Mouse (Mus musculus) testis, adult 2 months (tissue): Measurements from ENCODE around the gene B3gnt6. TPM values are rescaled to one million over a fixed set of nuclear protein-coding genes. Genes with fewer than 3 reads are reported as not detected.

Experiments used
- H3K27ac ChIP-seq: fragments of 200-500 bp; 2 replicates; pipeline ENCODE4 v1.5.1; 2012; ENCODE audit warnings: low read depth, low read length; ENCODE audit not compliant: control insufficient read depth, insufficient read depth
- H3K27me3 ChIP-seq: fragments of 200-500 bp; 2 replicates; pipeline ENCODE4 v1.6.1; 2012; ENCODE audit warnings: mild to moderate bottlenecking, low read length, moderate library complexity; ENCODE audit not compliant: control insufficient read depth, insufficient read depth
- H3K36me3 ChIP-seq: fragments of 200-500 bp; 2 replicates; pipeline ENCODE4 v1.6.1; 2012; ENCODE audit warnings: mild to moderate bottlenecking, low read length; ENCODE audit not compliant: control insufficient read depth, insufficient read depth
- H3K4me1 ChIP-seq: fragments of 200-500 bp; 2 replicates; pipeline ENCODE4 v1.6.1; 2012; ENCODE audit warnings: low read length; ENCODE audit not compliant: control insufficient read depth, insufficient read depth
- H3K4me3 ChIP-seq: fragments of 200-500 bp; 2 replicates; pipeline ENCODE4 v1.5.1; 2012; ENCODE audit warnings: low read depth, mild to moderate bottlenecking, low read length, moderate library complexity, mixed read lengths; ENCODE audit not compliant: control insufficient read depth
- CTCF ChIP-seq: fragments of 200-500 bp; IDR thresholded peaks from 2 replicates; pipeline ENCODE4 v1.5.1; 2012; ENCODE audit warnings: low read depth, mild to moderate bottlenecking, inconsistent platforms, low read length, moderate library complexity; ENCODE audit not compliant: control insufficient read depth, insufficient read depth, insufficient replicate concordance
- POLR2A ChIP-seq: fragments of 200-500 bp; IDR thresholded peaks from 2 replicates; pipeline ENCODE4 v1.6.1; 2012; ENCODE audit warnings: low read depth, mild to moderate bottlenecking, inconsistent platforms, low read length, moderate library complexity; ENCODE audit not compliant: control insufficient read depth
- polyA plus RNA-seq: library from polyadenylated mRNA; depleted of rRNA; stranded (reverse); fragments of >200 nt; gene quantifications from 2 replicates; pipeline ENCODE4 v1.2.3, GENCODE M21; 2012

Gene B3gnt6
- polyA plus RNA-seq, 1 experiment: 0.06 TPM

DNA sequence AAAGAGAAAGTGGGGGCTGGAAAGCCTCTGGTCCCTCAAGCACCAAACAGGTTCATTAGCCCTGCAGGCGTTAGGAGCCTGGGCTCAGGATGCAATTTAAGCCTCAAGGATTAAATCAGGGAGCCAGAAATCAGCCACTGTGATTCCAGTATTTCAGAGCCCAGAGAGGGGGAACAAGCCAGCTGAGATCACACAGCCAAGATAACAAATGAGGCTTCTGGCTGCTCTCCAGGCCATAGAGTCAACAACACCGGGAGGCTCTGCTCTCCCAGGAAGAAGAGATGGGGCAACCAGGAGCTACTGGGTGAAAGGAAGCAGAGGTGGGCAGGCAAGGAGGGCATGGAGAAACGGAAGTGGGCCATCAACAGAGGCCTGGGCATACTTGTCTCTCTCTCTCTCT lies 35.6 kb downstream of the B3gnt6 start:
- no peaks in the 10 kb centered on the region for H3K27me3 ChIP-seq
- no peaks in the 10 kb centered on the region for H3K36me3 ChIP-seq
- H3K27ac ChIP-seq: no peak overlapping the region
- H3K4me1 ChIP-seq: no peaks in the 10 kb centered on the region
- TF ChIP-seq CTCF: no peak
- no peak for TF ChIP-seq POLR2A
- H3K4me3 ChIP-seq: no peak overlapping the region

DNA sequence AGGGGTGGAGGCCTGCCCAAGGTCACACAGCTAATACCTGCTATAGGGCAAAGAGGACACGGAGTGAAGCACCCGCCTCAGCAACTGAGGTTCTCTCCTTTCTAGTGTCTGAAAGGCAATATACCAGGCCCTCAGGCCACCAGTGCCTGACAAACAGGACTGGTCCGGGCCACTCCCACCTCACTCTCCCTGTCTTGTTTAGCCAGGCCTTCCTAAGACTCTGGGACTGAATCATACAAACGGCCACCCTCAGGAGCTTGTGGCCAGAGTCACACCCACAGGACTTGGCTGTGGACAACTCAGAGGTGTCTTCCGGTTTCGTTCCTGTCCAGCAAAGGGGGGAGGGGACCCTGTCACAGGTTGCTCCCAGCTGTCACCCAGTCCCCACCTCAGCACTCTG lies 37.0 kb downstream of the B3gnt6 start:
- no peaks in the 10 kb centered on the region for H3K36me3 ChIP-seq
- TF ChIP-seq POLR2A (no peak), CTCF (no peak)
- no peaks in the 10 kb centered on the region for H3K27me3 ChIP-seq
- H3K4me3 ChIP-seq: no peak overlapping the region
- H3K27ac ChIP-seq: no peak overlapping the region
- H3K4me1 ChIP-seq: no peaks in the 10 kb centered on the region

- no peak overlapping the region for H3K27ac ChIP-seq
- TF ChIP-seq POLR2A: no peak
- TF ChIP-seq CTCF: no peak
- no peaks in the 10 kb centered on the region for H3K36me3 ChIP-seq
- H3K4me3 ChIP-seq: no peak overlapping the region
- no peaks in the 10 kb centered on the region for H3K27me3 ChIP-seq
- peaks cover 5% of the 10 kb centered on the region for H3K4me1 ChIP-seq
Observed at GRCm38 (mm10) chr7:98160041-98160740, 39.1 kb downstream of the B3gnt6 start.

- Histone ChIP-seq H3K4me3 (no peak overlapping the region), H3K27ac (no peak overlapping the region), H3K36me3 (no peaks in the 10 kb centered on the region), H3K4me1 (peaks cover 5% of the 10 kb centered on the region), H3K27me3 (no peaks in the 10 kb centered on the region)
- TF ChIP-seq CTCF (no peak), POLR2A (no peak)
Observed at GRCm38 (mm10) chr7:98158481-98158880, 40.8 kb downstream of the B3gnt6 start.

DNA sequence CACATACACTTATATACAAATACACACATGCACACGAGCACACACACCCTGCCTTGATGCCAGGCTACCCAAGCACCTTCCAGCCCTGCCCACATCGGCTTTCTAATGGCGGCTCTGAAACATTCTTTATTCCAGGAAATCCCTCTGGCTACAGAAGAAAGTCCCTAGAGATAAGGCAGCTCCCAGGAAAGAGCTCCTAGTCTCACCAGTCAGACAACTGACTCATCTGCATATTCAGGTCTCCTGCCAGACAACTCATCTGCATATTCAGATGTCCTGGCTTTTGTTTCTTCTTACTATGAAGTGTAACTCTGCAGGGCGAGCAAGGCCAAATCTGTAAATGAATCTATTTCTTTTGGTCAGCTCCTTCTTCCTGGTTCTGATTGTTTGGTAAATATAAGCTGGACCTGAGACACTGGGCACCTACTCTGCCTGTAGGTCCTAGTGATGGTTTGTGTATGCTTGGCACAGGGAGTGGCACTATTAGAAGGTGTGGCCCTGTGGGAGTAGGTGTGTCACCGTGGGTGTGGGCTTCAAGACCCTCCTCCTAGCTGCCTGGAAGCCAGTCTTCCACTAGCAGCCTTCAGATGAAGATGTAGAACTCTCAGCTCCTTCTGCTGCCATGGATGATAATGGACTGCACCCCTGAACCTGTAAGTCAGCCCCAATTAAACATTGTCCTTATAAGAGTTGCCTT lies 41.5 kb downstream of the B3gnt6 start:
- Histone ChIP-seq H3K4me3 (no peak overlapping the region), H3K36me3 (no peaks in the 10 kb centered on the region), H3K27ac (no peak overlapping the region), H3K4me1 (peaks cover 5% of the 10 kb centered on the region), H3K27me3 (no peaks in the 10 kb centered on the region)
- TF ChIP-seq POLR2A (no peak), CTCF (no peak)

DNA sequence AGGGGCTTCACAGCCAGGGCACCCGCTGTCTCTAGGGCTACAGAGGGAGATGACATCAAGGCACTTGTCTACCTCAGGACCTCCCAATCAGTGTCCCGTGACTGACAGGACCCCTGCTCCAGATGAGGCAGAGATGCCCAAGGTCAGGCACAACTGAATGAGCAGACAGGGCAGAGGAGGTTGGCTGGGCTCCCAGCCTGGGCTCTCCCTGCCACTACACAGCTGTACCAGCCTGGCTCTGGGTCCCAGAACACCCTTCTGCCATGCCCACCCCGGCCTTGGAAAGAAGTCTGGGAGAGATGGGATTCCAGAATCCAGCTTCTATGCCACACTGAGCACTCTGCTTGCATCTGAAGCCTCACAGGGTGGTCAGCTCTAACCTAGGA lies 43.0 kb downstream of the B3gnt6 start:
- Histone ChIP-seq H3K4me1 (peaks cover 5% of the 10 kb centered on the region), H3K4me3 (no peak overlapping the region), H3K36me3 (no peaks in the 10 kb centered on the region), H3K27ac (no peak overlapping the region), H3K27me3 (no peaks in the 10 kb centered on the region)
- TF ChIP-seq POLR2A: no peak
- TF ChIP-seq CTCF: no peak

DNA sequence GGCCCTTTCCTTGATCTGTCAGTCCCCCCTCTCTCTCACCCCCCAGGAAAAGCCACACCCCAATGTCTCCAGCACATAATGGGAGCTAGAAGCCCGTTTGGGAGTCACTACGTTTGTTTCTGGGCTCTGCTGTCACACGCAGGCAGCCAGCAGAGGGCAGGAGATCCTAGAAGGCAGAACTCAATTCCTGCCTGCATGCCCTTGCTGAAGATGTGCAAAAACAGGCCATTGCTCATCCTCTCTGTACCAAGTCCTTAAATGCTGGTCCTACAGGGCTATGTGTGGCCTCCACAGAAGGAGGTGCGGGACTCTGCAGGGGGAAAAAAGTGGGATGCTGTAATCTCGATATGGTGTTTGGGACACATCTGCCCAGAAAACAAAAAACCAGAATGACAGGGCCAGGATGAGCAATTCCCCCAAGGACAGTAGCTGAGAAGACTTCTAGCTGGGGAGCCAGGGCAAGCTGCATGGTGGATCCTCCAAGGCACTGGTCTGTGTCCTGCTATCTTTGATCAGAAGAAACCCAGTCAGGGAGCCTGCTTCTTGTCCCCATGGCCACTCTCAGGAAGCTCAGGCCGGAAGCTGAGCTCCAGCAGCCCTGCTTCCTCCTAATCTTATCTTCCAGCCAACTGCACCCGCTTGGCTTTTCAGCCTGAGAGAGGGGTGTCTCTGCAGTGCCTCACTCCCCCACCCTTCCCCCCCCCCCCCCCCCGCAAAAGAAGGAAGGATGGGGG lies 43.6 kb downstream of the B3gnt6 start:
- Histone ChIP-seq H3K27ac (no peak overlapping the region), H3K4me3 (no peak overlapping the region), H3K27me3 (no peaks in the 10 kb centered on the region), H3K36me3 (no peaks in the 10 kb centered on the region), H3K4me1 (peaks cover 5% of the 10 kb centered on the region)
- TF ChIP-seq CTCF: peak; percentile 66; the same call in 1 of the 2 replicates
- no peak for TF ChIP-seq POLR2A
